Comparison of ENCODE assay signal across 16 mouse cellular contexts in the genomic region with DNA sequence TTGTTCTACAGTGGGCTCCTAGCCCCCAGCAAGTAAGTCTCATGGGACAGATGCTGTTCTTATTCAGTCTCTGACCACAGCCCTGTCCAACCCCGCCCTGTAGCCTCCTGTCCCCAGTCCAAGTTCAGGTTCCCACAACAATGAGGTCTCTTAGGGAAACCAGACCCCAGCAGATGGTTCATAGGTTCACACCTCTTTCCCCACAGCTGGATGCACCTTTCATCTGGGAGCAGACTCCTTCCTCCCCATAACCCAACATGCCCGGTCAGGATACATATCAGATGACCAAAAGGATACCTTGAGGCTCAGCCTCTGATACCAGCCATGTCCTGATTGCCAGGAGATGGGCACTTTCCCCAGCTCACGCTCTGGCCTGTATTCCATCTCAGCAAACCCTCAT. TPM values are rescaled to one million over a fixed set of nuclear protein-coding genes. Genes with fewer than 3 reads are reported as not detected.
DNase-seq lines count a peak whose midpoint lies in the region; ATAC-seq and TF ChIP-seq lines count a peak whose summit lies in the region.
"Had no signal": no experiment of that assay in that cellular context is flagged by ENCODE, and none has a peak within 500 bp of the region (broad histone marks: within the 10 kb centered on the region; RNA-seq: fewer than 3 reads in every experiment).

No protein-coding gene starts in this region.

- H3K9ac ChIP-seq in intestine, embryonic 14.5 days (ENCODE audit: low read length), result no peak overlapping the region
- no peak overlapping the region for H3K9ac ChIP-seq in intestine, postnatal 0 days (ENCODE audit: low read depth, low read length)
- H3K9ac ChIP-seq in lung, postnatal 0 days (replicated peaks; ENCODE audit: low read depth), result peak overlapping the region; percentile 72
- no peak overlapping the region for H3K9ac ChIP-seq in stomach, embryonic 15.5 days
- H3K9ac ChIP-seq: midbrain, embryonic 12.5 days had no signal

- 76% methylated on average over 3 of the region's 3 CpGs for WGBS in intestine, embryonic 14.5 days
- 74% methylated on average over 3 of the region's 3 CpGs for WGBS in intestine, postnatal 0 days
- 82% methylated on average over 3 of the region's 3 CpGs for whole genome bisulfite sequencing in lung, postnatal 0 days
- 68% methylated on average over 3 of the region's 3 CpGs for WGBS in stomach, embryonic 15.5 days

- no peak for ATAC-seq in intestine, embryonic 14.5 days (replicated peaks; ENCODE audit: low FRiP score, low TSS enrichment, low read depth)
- no peak for ATAC-seq in intestine, postnatal 0 days
- ATAC-seq in lung, postnatal 0 days, result no peak
- no peak for ATAC-seq in stomach, embryonic 15.5 days (ENCODE audit: insufficient read depth, low FRiP score, low read depth)
- no peak for ATAC-seq in CD4-positive, CD25-positive, alpha-beta regulatory T cell, adult 4 months
- ATAC-seq: forebrain, embryonic 16.5 days had no signal

- H3K36me3 ChIP-seq in intestine, embryonic 14.5 days (ENCODE audit: control insufficient read depth, insufficient read depth, low read length), result no peaks in the 10 kb centered on the region
- H3K36me3 ChIP-seq in intestine, postnatal 0 days (ENCODE audit: control insufficient read depth, insufficient read depth), result no peaks in the 10 kb centered on the region
- no peaks in the 10 kb centered on the region for H3K36me3 ChIP-seq in lung, postnatal 0 days (ENCODE audit: insufficient read depth, low read length)
- H3K36me3 ChIP-seq in stomach, embryonic 15.5 days, result no peaks in the 10 kb centered on the region
- H3K36me3 ChIP-seq: hindbrain, embryonic 10.5 days; midbrain, embryonic 12.5 days had no signal

- peak overlapping the region; percentile 93 for H3K27ac ChIP-seq in gastrocnemius, adult 2 months
- H3K27ac ChIP-seq in intestine, embryonic 14.5 days (ENCODE audit: low read depth), result no peak overlapping the region
- H3K27ac ChIP-seq in intestine, postnatal 0 days (ENCODE audit: low read depth, low read length), result no peak overlapping the region
- peak overlapping the region; percentile 79 for H3K27ac ChIP-seq in lung, postnatal 0 days (ENCODE audit: low read length)
- no peak overlapping the region for H3K27ac ChIP-seq in stomach, embryonic 15.5 days
- H3K27ac ChIP-seq: hindbrain, embryonic 10.5 days; macrophage; midbrain, embryonic 12.5 days had no signal

- H3K4me2 ChIP-seq in intestine, embryonic 14.5 days (ENCODE audit: low read length), result peak overlapping the region; percentile 77
- no peak overlapping the region for H3K4me2 ChIP-seq in intestine, postnatal 0 days (replicated peaks; ENCODE audit: low read depth)
- H3K4me2 ChIP-seq in lung, postnatal 0 days (replicated peaks; ENCODE audit: low read depth, low read length), result peak overlapping the region; percentile 62
- peak overlapping the region; percentile 77 for H3K4me2 ChIP-seq in stomach, embryonic 15.5 days

- intact Hi-C loops in gastrocnemius, adult 2 months (cut with DNase I), result no loop called here

- no peak for TF ChIP-seq EP300 in lung, postnatal 0 days (IDR thresholded peaks at IDR 0.05)

- peaks cover 23% of the 10 kb centered on the region for H3K4me1 ChIP-seq in intestine, embryonic 14.5 days (replicated peaks; ENCODE audit: control insufficient read depth, insufficient read depth, low read length)
- H3K4me1 ChIP-seq in intestine, postnatal 0 days (replicated peaks; ENCODE audit: control insufficient read depth, insufficient read depth, low read length), result no peaks in the 10 kb centered on the region; the same call in 1 of the 2 replicates
- peaks cover 2% of the 10 kb centered on the region; the same call in 1 of the 2 replicates for H3K4me1 ChIP-seq in lung, postnatal 0 days (ENCODE audit: insufficient read depth, low read depth, low read length)
- H3K4me1 ChIP-seq in stomach, embryonic 15.5 days, result peaks cover 32% of the 10 kb centered on the region

- DNase-seq in gastrocnemius, adult 2 months, result no peak
- DNase-seq in gastrocnemius, postnatal 10 days, result no peak
- no peak for DNase-seq in intestine, embryonic 14.5 days (ENCODE audit: low spot score)
- DNase-seq in lung, postnatal 0 days (ENCODE audit: low spot score), result no peak
- DNase-seq in lung, postnatal 4 days, result no peak
- DNase-seq: cerebellum, postnatal 10 days; embryo, embryonic 11 days; kidney, adult 11 months; spleen, adult 18-20 months had no signal

- peak overlapping the region; percentile 82 for H3K4me3 ChIP-seq in gastrocnemius, adult 2 months
- H3K4me3 ChIP-seq in intestine, embryonic 14.5 days (ENCODE audit: low read depth, low read length), result no peak overlapping the region
- H3K4me3 ChIP-seq in intestine, postnatal 0 days (ENCODE audit: low read depth, low read length), result no peak overlapping the region
- peak overlapping the region; percentile 55 for H3K4me3 ChIP-seq in lung, postnatal 0 days (ENCODE audit: low read depth, low read length)
- H3K4me3 ChIP-seq in stomach, embryonic 15.5 days (replicated peaks), result peak overlapping the region; percentile 53
- H3K4me3 ChIP-seq: hindbrain, embryonic 10.5 days; midbrain, embryonic 12.5 days had no signal

- TF ChIP-seq CTCF in gastrocnemius, adult 2 months (IDR thresholded peaks at IDR 0.05), result no peak
- no peak for TF ChIP-seq CTCF in intestine, postnatal 0 days (IDR thresholded peaks at IDR 0.05; ENCODE audit: low read depth)
- TF ChIP-seq CTCF in lung, postnatal 0 days (IDR thresholded peaks at IDR 0.05), result no peak

- no peaks in the 10 kb centered on the region for H3K27me3 ChIP-seq in intestine, embryonic 14.5 days (replicated peaks; ENCODE audit: control insufficient read depth, insufficient read depth, low read length)
- 0 out of 2 replicates have a peak, but pooled peaks cover 3% of the 10 kb centered on the region for H3K27me3 ChIP-seq in intestine, postnatal 0 days (replicated peaks; ENCODE audit: control insufficient read depth, insufficient read depth, low read length)
- H3K27me3 ChIP-seq in lung, postnatal 0 days (replicated peaks; ENCODE audit: insufficient read depth, low read length), result no peaks in the 10 kb centered on the region
- H3K27me3 ChIP-seq in stomach, embryonic 15.5 days (replicated peaks), result no peaks in the 10 kb centered on the region

- H3K9me3 ChIP-seq in intestine, embryonic 14.5 days (ENCODE audit: control insufficient read depth, low read length), result no peaks in the 10 kb centered on the region
- H3K9me3 ChIP-seq in intestine, postnatal 0 days (ENCODE audit: control insufficient read depth), result no peaks in the 10 kb centered on the region
- H3K9me3 ChIP-seq in lung, postnatal 0 days (ENCODE audit: low read length), result no peaks in the 10 kb centered on the region
- no peaks in the 10 kb centered on the region for H3K9me3 ChIP-seq in stomach, embryonic 15.5 days
- H3K9me3 ChIP-seq: hindbrain, embryonic 10.5 days; midbrain, embryonic 12.5 days had no signal

RNA-seq across cellular contexts. Expression of gene Eln, which starts 1.3 kb away (rescaled TPM):
- total RNA-seq in gastrocnemius, adult 2 months (2021), result 10 to 100 TPM; 17.6 to 31.6 TPM
- total RNA-seq in gastrocnemius, postnatal 10 days (2021), result 100 to 1,000 TPM; 199 to 219 TPM
- polyA plus RNA-seq in intestine, embryonic 14.5 days (2014; fragmentation: Nextera tagmentation; extraction: Ambion mirVana), result 24.2 and 31.4 TPM in 2 replicates
- 72.4 and 81.9 TPM in 2 replicates for polyA plus RNA-seq in intestine, postnatal 0 days (2015; fragmentation: Nextera tagmentation; extraction: Ambion mirVana)
- 1,769 and 1,865 TPM in 2 replicates for polyA plus RNA-seq in lung, postnatal 0 days (2015; fragmentation: Nextera tagmentation; extraction: Ambion mirVana)
- 88.3 and 92.2 TPM in 2 replicates for polyA plus RNA-seq in stomach, embryonic 15.5 days (2015; fragmentation: Nextera tagmentation; extraction: Ambion mirVana)
- not detected for polyA plus RNA-seq in CD4-positive, CD25-positive, alpha-beta regulatory T cell, adult 4 months (2017; shearing (Covaris generic))
- polyA plus RNA-seq: macrophage had no signal

RNA-seq across cellular contexts. Expression of gene Limk1, which starts 57.4 kb away (rescaled TPM):
- total RNA-seq in gastrocnemius, adult 2 months (2021), result 1 to 10 TPM; 1.5 to 2.2 TPM
- total RNA-seq in gastrocnemius, postnatal 10 days (2021), result 10 to 100 TPM in 1 of 2 experiments, 1 to 10 TPM in 1; 8.4 to 11.4 TPM
- 4.7 and 5.3 TPM in 2 replicates for polyA plus RNA-seq in intestine, embryonic 14.5 days (2014; fragmentation: Nextera tagmentation; extraction: Ambion mirVana)
- polyA plus RNA-seq in intestine, postnatal 0 days (2015; fragmentation: Nextera tagmentation; extraction: Ambion mirVana), result 1.7 and 1.8 TPM in 2 replicates
- polyA plus RNA-seq in lung, postnatal 0 days (2015; fragmentation: Nextera tagmentation; extraction: Ambion mirVana), result 7.2 and 10.2 TPM in 2 replicates
- 5.9 TPM in 2 replicates for polyA plus RNA-seq in stomach, embryonic 15.5 days (2015; fragmentation: Nextera tagmentation; extraction: Ambion mirVana)
- polyA plus RNA-seq in CD4-positive, CD25-positive, alpha-beta regulatory T cell, adult 4 months (2017; shearing (Covaris generic)), result 1 to 10 TPM; 3.8 to 6.9 TPM

Comparison
In these comparisons a context has a peak if more than half of its experiments do, and no peak if none do; other contexts are left out.
1. H3K27ac ChIP-seq: peak in gastrocnemius, adult 2 months (single experiment) and lung, postnatal 0 days (single experiment); none in intestine, embryonic 14.5 days (single experiment), intestine, postnatal 0 days (single experiment) and stomach, embryonic 15.5 days (single experiment).
2. H3K4me3 ChIP-seq: peak in gastrocnemius, adult 2 months (single experiment), lung, postnatal 0 days (single experiment) and stomach, embryonic 15.5 days (single experiment); none in intestine, embryonic 14.5 days (single experiment) and intestine, postnatal 0 days (single experiment).
3. RNA of gene Eln, which starts 1.3 kb away (polyA plus RNA-seq): 1,769 to 1,865 TPM in lung, postnatal 0 days, 88.3 to 92.2 TPM in stomach, embryonic 15.5 days, 72.4 to 81.9 TPM in intestine, postnatal 0 days and 24.2 to 31.4 TPM in intestine, embryonic 14.5 days; not detected in CD4-positive, CD25-positive, alpha-beta regulatory T cell, adult 4 months; every median in the first group is over 10 times any median in the second.